Mouse (Mus musculus): ENCODE data around the gene Ankrd60. TPM values are rescaled to one million over a fixed set of nuclear protein-coding genes. Genes with fewer than 3 reads are reported as not detected.

Gene Ankrd60
- total and polyA plus RNA-seq, 3 experiments = not detected

- Histone ChIP-seq H3K4me3 (ENCODE audit: control insufficient read depth in 1 of 2, insufficient read depth in 1 of 2, low read depth in 2 of 2, low read length in 2 of 2) (no peak overlapping the region), H3K27ac (ENCODE audit: control insufficient read depth, low read depth, low read length) (no peak overlapping the region), H3K27me3 (ENCODE audit: control insufficient read depth in 1 of 2, insufficient read depth in 2 of 2, low read length in 2 of 2) (no peaks in the 10 kb centered on the region), H3K36me3 (ENCODE audit: control insufficient read depth in 1 of 2, insufficient read depth in 2 of 2, low read length in 2 of 2) (peaks cover 0 to 10% of the 10 kb centered on the region in 2 experiments; a peak in 2 of 4 replicates), H3K4me1 (ENCODE audit: control insufficient read depth in 1 of 2, insufficient read depth in 2 of 2, low read length in 2 of 2) (peaks cover 10 to 15% of the 10 kb centered on the region in 2 experiments), H3K79me2 (ENCODE audit: control insufficient read depth, insufficient read depth, low read length, poor library complexity) (no peaks in the 10 kb centered on the region), H3K9ac (ENCODE audit: control insufficient read depth, low read depth, low read length, poor library complexity, severe bottlenecking) (no peak overlapping the region), H3K9me3 (replicated peaks; ENCODE audit: insufficient read depth, low read length) (no peaks in the 10 kb centered on the region)
- peak; percentile 36 for DNase-seq (ENCODE audit: low read depth, low spot score)
- TF ChIP-seq GATA1 (IDR thresholded peaks at IDR 0.05; ENCODE audit: low read depth, low read length) = peak; percentile 53
- no peak for TF ChIP-seq POLR2AphosphoS5 (IDR thresholded peaks at IDR 0.05; ENCODE audit: borderline replicate concordance, low read depth, low read length)
- peak; percentile 47 to 56 for TF ChIP-seq EP300 (IDR thresholded peaks at IDR 0.05; ENCODE audit: low read depth in 1 of 2, low read length in 2 of 2)
- 0 out of 2 replicates have a peak, but pooled peaks have one; percentile 8 for TF ChIP-seq ETS1 (IDR thresholded peaks at IDR 0.05; ENCODE audit: low read depth, low read length)
- 0 out of 2 replicates have a peak, but pooled peaks have one; percentile 28 for TF ChIP-seq TCF12 (IDR thresholded peaks at IDR 0.05; ENCODE audit: low read depth, low read length)
- no peak for TF ChIP-seq ZNF384 (IDR thresholded peaks at IDR 0.05; ENCODE audit: low read depth, low read length)
- no peak for TF ChIP-seq TBP (IDR thresholded peaks at IDR 0.05; ENCODE audit: low read depth, low read length)
These were observed 4.7 kb upstream of the Ankrd60 start for GRCm38 (mm10) chr2:173582903-173583302.

GRCm38 (mm10) chr2:173581096-173581495 lies 2.9 kb upstream of the Ankrd60 start:
- Histone ChIP-seq H3K9ac (ENCODE audit: control insufficient read depth, low read depth, low read length, poor library complexity, severe bottlenecking) (no peak overlapping the region), H3K4me3 (ENCODE audit: control insufficient read depth in 1 of 2, insufficient read depth in 1 of 2, low read depth in 2 of 2, low read length in 2 of 2) (no peak overlapping the region), H3K36me3 (ENCODE audit: control insufficient read depth in 1 of 2, insufficient read depth in 2 of 2, low read length in 2 of 2) (peaks cover 0 to 10% of the 10 kb centered on the region in 2 experiments; a peak in 2 of 4 replicates), H3K27me3 (ENCODE audit: control insufficient read depth in 1 of 2, insufficient read depth in 2 of 2, low read length in 2 of 2) (no peaks in the 10 kb centered on the region), H3K9me3 (replicated peaks; ENCODE audit: insufficient read depth, low read length) (no peaks in the 10 kb centered on the region), H3K4me1 (ENCODE audit: control insufficient read depth in 1 of 2, insufficient read depth in 2 of 2, low read length in 2 of 2) (peaks cover 10 to 15% of the 10 kb centered on the region in 2 experiments), H3K79me2 (ENCODE audit: control insufficient read depth, insufficient read depth, low read length, poor library complexity) (no peaks in the 10 kb centered on the region), H3K27ac (ENCODE audit: control insufficient read depth, low read depth, low read length) (no peak overlapping the region)
- TF ChIP-seq MYB (IDR thresholded peaks at IDR 0.05; ENCODE audit: low read depth, low read length) = no peak
- no peak for TF ChIP-seq MAFK (IDR thresholded peaks at IDR 0.05; ENCODE audit: borderline replicate concordance, low read depth, low read length)
- TF ChIP-seq ELF1 (IDR thresholded peaks at IDR 0.05; ENCODE audit: low read depth, low read length) = no peak
- no peak for TF ChIP-seq EP300 (IDR thresholded peaks at IDR 0.05; ENCODE audit: low read depth in 1 of 2, low read length in 2 of 2)
- DNase-seq (ENCODE audit: low read depth, low spot score) = no peak

- Histone ChIP-seq H3K9me3 (replicated peaks; ENCODE audit: insufficient read depth, low read length) (no peaks in the 10 kb centered on the region), H3K9ac (ENCODE audit: control insufficient read depth, low read depth, low read length, poor library complexity, severe bottlenecking) (no peak overlapping the region), H3K79me2 (ENCODE audit: control insufficient read depth, insufficient read depth, low read length, poor library complexity) (no peaks in the 10 kb centered on the region), H3K36me3 (ENCODE audit: control insufficient read depth in 1 of 2, insufficient read depth in 2 of 2, low read length in 2 of 2) (peaks cover 0 to 10% of the 10 kb centered on the region in 2 experiments; a peak in 2 of 4 replicates), H3K4me1 (ENCODE audit: control insufficient read depth in 1 of 2, insufficient read depth in 2 of 2, low read length in 2 of 2) (peaks cover 10 to 15% of the 10 kb centered on the region in 2 experiments), H3K27me3 (ENCODE audit: control insufficient read depth in 1 of 2, insufficient read depth in 2 of 2, low read length in 2 of 2) (no peaks in the 10 kb centered on the region), H3K4me3 (ENCODE audit: control insufficient read depth in 1 of 2, insufficient read depth in 1 of 2, low read depth in 2 of 2, low read length in 2 of 2) (no peak overlapping the region), H3K27ac (ENCODE audit: control insufficient read depth, low read depth, low read length) (no peak overlapping the region)
- DNase-seq (ENCODE audit: low read depth, low spot score) = no peak
- no peak for TF ChIP-seq MXI1 (IDR thresholded peaks at IDR 0.05; ENCODE audit: low read depth, low read length)
- no peak for TF ChIP-seq TAL1 (IDR thresholded peaks at IDR 0.05; ENCODE audit: low read length)
- no peak for TF ChIP-seq CTCF (IDR thresholded peaks at IDR 0.05 in 2 of 3, conservative IDR thresholded peaks at IDR 0.05 in 1 of 3; ENCODE audit: control insufficient read depth in 1 of 3, insufficient read depth in 1 of 3, low read depth in 2 of 3, low read length in 3 of 3, poor library complexity in 1 of 3, severe bottlenecking in 1 of 3)
- TF ChIP-seq ZMIZ1 (IDR thresholded peaks at IDR 0.05; ENCODE audit: low read depth, low read length) = no peak
- no peak for TF ChIP-seq USF1 (IDR thresholded peaks at IDR 0.05; ENCODE audit: low read depth, low read length)
- TF ChIP-seq ZKSCAN1 (IDR thresholded peaks at IDR 0.05; ENCODE audit: low read depth, low read length) = no peak
- no peak for TF ChIP-seq BHLHE40 (IDR thresholded peaks at IDR 0.05; ENCODE audit: borderline replicate concordance, low read depth, low read length)
- TF ChIP-seq POLR2AphosphoS2 (IDR thresholded peaks at IDR 0.05; ENCODE audit: low read length) = no peak
- TF ChIP-seq TBP (IDR thresholded peaks at IDR 0.05; ENCODE audit: low read depth, low read length) = no peak
- TF ChIP-seq POLR2AphosphoS5 (IDR thresholded peaks at IDR 0.05; ENCODE audit: borderline replicate concordance, low read depth, low read length) = no peak
- TF ChIP-seq USF2 (IDR thresholded peaks at IDR 0.05; ENCODE audit: borderline replicate concordance in 1 of 2, insufficient read depth in 1 of 2, low read depth in 1 of 2, low read length in 2 of 2) = no peak
These were observed 430 bp upstream of the Ankrd60 start for GRCm38 (mm10) chr2:173578595-173578994.

Measured in MEL (cell line).